Mouse (Mus musculus) cerebellum, adult 18-20 months (tissue): ENCODE data around the gene Vipr1.

ENCODE experiments used
- DNase-seq, 2 experiments: peaks; one replicate each; pipeline ENCODE4 v3.0.0; 2021

Vipr1 gene

DNA sequence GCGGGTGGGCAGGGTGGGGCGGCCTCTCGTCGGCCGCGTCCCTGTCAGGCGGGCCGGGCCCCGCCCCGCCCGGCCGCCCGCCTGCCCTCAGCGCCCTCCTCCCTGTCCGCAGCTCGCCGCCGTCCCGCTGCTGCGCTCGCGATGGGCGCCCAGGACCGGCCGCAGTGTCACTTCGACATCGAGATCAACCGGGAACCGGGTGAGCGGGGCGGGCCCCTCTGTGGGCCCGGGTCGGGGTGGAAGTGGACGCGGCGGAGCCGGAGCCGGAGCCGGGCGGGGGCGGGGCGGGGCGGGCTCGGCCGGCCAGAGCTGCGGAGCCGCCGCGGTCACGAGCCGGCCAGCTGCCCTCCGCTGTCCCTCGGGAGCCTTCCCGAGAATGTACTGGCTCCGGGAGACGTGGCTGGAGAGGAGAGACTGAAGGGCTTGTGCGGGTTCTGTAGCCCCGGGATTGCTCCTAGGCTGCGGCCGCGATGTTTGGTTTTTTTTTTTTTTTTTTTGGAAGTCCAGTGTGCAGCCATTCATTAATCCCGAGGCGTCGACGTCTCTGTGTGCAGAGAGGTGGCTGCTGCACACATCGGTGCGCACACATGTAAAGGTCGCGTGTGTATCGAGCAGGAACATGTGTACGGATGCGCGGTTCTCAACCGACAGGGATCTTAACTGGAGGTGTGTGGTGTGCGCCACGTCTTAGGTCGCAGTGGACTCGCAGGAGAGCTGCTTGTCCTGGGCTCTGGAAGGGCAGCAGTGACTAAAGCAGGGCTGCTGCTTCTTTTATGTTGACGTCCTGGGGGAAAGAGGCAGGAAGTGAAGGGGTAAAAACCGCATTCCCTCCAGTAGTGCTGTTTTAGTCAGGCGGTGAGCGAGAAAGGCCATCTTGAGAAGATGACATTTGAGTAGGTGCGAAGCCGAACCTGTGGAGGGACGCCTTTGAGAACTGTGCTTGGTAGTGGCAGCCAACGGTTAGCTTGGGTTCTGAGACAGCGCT lies 77.1 kb downstream of the Vipr1 start:
- peak in 1 of 2 experiments; percentile 39 for DNase-seq
